Mouse (Mus musculus): ENCODE data around the gene Gm20538. TPM values are rescaled to one million over a fixed set of nuclear protein-coding genes. Genes with fewer than 3 reads are reported as not detected.

Gene Gm20538
- polyA plus RNA-seq, 1 experiment from 2014 or later = not detected

GRCm38 (mm10) chr19:44576275-44576674 lies 23.6 kb upstream of the Gm20538 start:
- H3K4me2 ChIP-seq (replicated peaks) = no peak overlapping the region
- H3K36me3 ChIP-seq (replicated peaks; ENCODE audit: control insufficient read depth, insufficient read depth) = peaks cover 52% of the 10 kb centered on the region
- no peak overlapping the region for H3K4me3 ChIP-seq (replicated peaks; ENCODE audit: low read length)
- H3K9me3 ChIP-seq (ENCODE audit: control insufficient read depth, low read length) = no peaks in the 10 kb centered on the region
- no peak overlapping the region for H3K9ac ChIP-seq
- H3K27ac ChIP-seq = no peak overlapping the region
- no peaks in the 10 kb centered on the region for H3K4me1 ChIP-seq (replicated peaks; ENCODE audit: control insufficient read depth, insufficient read depth, low read length)
- H3K27me3 ChIP-seq (ENCODE audit: control insufficient read depth, insufficient read depth, low read length) = no peaks in the 10 kb centered on the region
- ATAC-seq (ENCODE audit: low FRiP score) (no peak), DNase-seq (ENCODE audit: low spot score) (no peak)
- 87% methylated on average over 7 of the region's 7 CpGs for WGBS

- 92% methylated on average over 3 of the region's 3 CpGs for WGBS
- H3K36me3 ChIP-seq (replicated peaks; ENCODE audit: control insufficient read depth, insufficient read depth) = peaks cover 83% of the 10 kb centered on the region
- H3K27me3 ChIP-seq (ENCODE audit: control insufficient read depth, insufficient read depth, low read length) = no peaks in the 10 kb centered on the region
- H3K4me3 ChIP-seq (replicated peaks; ENCODE audit: low read length) = no peak overlapping the region
- H3K9ac ChIP-seq = no peak overlapping the region
- ATAC-seq (ENCODE audit: low FRiP score) = no peak
- no peaks in the 10 kb centered on the region for H3K9me3 ChIP-seq (ENCODE audit: control insufficient read depth, low read length)
- H3K4me2 ChIP-seq (replicated peaks) = no peak overlapping the region
- H3K27ac ChIP-seq = no peak overlapping the region
- no peak for DNase-seq (ENCODE audit: low spot score)
- peaks cover 12% of the 10 kb centered on the region for H3K4me1 ChIP-seq (replicated peaks; ENCODE audit: control insufficient read depth, insufficient read depth, low read length)
These were observed 15.1 kb upstream of the Gm20538 start for GRCm38 (mm10) chr19:44567763-44568162.

GRCm38 (mm10) chr19:44564006-44564405 lies 11.4 kb upstream of the Gm20538 start:
- no peak for DNase-seq (ENCODE audit: low spot score)
- H3K4me2 ChIP-seq (replicated peaks) = peak overlapping the region; percentile 64
- no peak overlapping the region for H3K9ac ChIP-seq
- peaks cover 45% of the 10 kb centered on the region for H3K36me3 ChIP-seq (replicated peaks; ENCODE audit: control insufficient read depth, insufficient read depth)
- H3K9me3 ChIP-seq (ENCODE audit: control insufficient read depth, low read length) = no peaks in the 10 kb centered on the region
- H3K27me3 ChIP-seq (ENCODE audit: control insufficient read depth, insufficient read depth, low read length) = peaks cover under 1% of the 10 kb centered on the region; the same call in 1 of the 2 replicates
- H3K4me3 ChIP-seq (replicated peaks; ENCODE audit: low read length) = no peak overlapping the region
- no peak for ATAC-seq (ENCODE audit: low FRiP score)
- peaks cover 12% of the 10 kb centered on the region for H3K4me1 ChIP-seq (replicated peaks; ENCODE audit: control insufficient read depth, insufficient read depth, low read length)
- no peak overlapping the region for H3K27ac ChIP-seq
- WGBS = 92% methylated on average over 14 of the region's 14 CpGs

- peak; percentile 97 for ATAC-seq (ENCODE audit: low FRiP score)
These were observed 10.1 kb upstream of the Gm20538 start, which contains the start of gene Hif1an for GRCm38 (mm10) chr19:44562652-44563206. Hif1an (plus strand) TSS chr19:44562850.

DNA sequence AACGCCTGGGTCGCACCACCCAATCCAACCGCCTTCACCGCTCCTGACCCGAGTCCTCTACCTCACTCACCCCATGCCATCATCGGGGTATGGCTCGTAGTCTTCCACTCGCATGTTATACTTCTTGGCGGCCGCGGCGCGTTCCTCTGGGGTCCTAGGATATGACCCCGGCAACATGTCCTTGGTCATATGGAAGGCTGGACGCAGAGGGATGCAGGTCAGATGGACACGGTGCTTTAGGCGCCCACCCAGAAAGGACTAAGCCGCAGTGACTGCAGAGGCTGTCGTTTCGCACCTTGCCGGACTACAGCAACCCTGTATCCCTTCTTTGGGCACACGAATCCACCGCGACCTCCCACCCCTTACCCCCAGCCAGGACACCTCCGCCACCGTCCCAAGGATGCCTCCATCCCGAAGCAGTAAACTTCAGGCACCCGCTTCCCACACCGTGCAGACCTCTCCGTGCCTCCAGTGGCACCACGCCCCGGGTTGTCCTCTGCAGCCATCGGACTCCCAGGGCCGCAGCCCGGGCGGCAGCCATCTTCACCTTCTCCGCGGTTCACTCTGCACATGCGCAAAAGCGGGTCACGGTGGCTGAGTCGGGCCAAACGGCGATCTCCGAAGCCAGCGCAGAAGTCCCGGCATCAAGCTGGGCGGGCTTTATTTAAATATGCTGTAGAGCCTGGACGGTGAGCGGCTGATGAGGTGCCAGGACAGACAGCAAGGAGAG lies 2.4 kb upstream of the Gm20538 start, which contains the start of gene Ndufb8:
Gene Ndufb8, minus strand, starts transcription at position 580 of the 730 bp plus-strand sequence.
- Histone ChIP-seq H3K27ac (peak within 1 kb of the TSS; percentile 85), H3K9me3 (ENCODE audit: control insufficient read depth, low read length) (no peaks in the 10 kb centered on the region), H3K36me3 (replicated peaks; ENCODE audit: control insufficient read depth, insufficient read depth) (peaks cover 34% of the 10 kb centered on the region), H3K4me2 (replicated peaks) (peak within 1 kb of the TSS; percentile 64), H3K4me1 (replicated peaks; ENCODE audit: control insufficient read depth, insufficient read depth, low read length) (peaks cover 11% of the 10 kb centered on the region), H3K4me3 (replicated peaks; ENCODE audit: low read length) (peak within 1 kb of the TSS; percentile 82), H3K27me3 (ENCODE audit: control insufficient read depth, insufficient read depth, low read length) (peaks cover 8% of the 10 kb centered on the region; the same call in 1 of the 2 replicates), H3K9ac (peak within 1 kb of the TSS; percentile 88)
- WGBS = under 1% methylated on average over 50 of the region's 50 CpGs
- ATAC-seq (ENCODE audit: low FRiP score) (peak; percentile 74), DNase-seq (ENCODE audit: low spot score) (peak; percentile 95)

More at GRCm38 (mm10) chr19:44562652-44563206, 10.1 kb upstream of the Gm20538 start, which contains the start of gene Hif1an:
- peak within 1 kb of the TSS; percentile 64 for H3K4me2 ChIP-seq (replicated peaks)
- peaks cover 8% of the 10 kb centered on the region; the same call in 1 of the 2 replicates for H3K27me3 ChIP-seq (ENCODE audit: control insufficient read depth, insufficient read depth, low read length)
- under 1% methylated on average over 33 of the region's 33 CpGs for WGBS
- DNase-seq (ENCODE audit: low spot score) = peak; percentile 97
- peaks cover 12% of the 10 kb centered on the region for H3K4me1 ChIP-seq (replicated peaks; ENCODE audit: control insufficient read depth, insufficient read depth, low read length)
- H3K27ac ChIP-seq = peak within 1 kb of the TSS; percentile 74
- peaks cover 33% of the 10 kb centered on the region for H3K36me3 ChIP-seq (replicated peaks; ENCODE audit: control insufficient read depth, insufficient read depth)
- peak within 1 kb of the TSS; percentile 66 for H3K9ac ChIP-seq
- no peaks in the 10 kb centered on the region for H3K9me3 ChIP-seq (ENCODE audit: control insufficient read depth, low read length)
- H3K4me3 ChIP-seq (replicated peaks; ENCODE audit: low read length) = peak within 1 kb of the TSS; percentile 54

- H3K36me3 ChIP-seq (replicated peaks; ENCODE audit: control insufficient read depth, insufficient read depth) = peaks cover 39% of the 10 kb centered on the region
- H3K4me2 ChIP-seq (replicated peaks) = peak overlapping the region; percentile 64
- no peak for ATAC-seq (ENCODE audit: low FRiP score)
- H3K27me3 ChIP-seq (ENCODE audit: control insufficient read depth, insufficient read depth, low read length) = peaks cover 8% of the 10 kb centered on the region; the same call in 1 of the 2 replicates
- 7% methylated on average over 8 of the region's 8 CpGs for WGBS
- DNase-seq (ENCODE audit: low spot score) = no peak
- peak overlapping the region; percentile 88 for H3K9ac ChIP-seq
- H3K4me1 ChIP-seq (replicated peaks; ENCODE audit: control insufficient read depth, insufficient read depth, low read length) = peaks cover 11% of the 10 kb centered on the region
- H3K27ac ChIP-seq = peak overlapping the region; percentile 85
- H3K4me3 ChIP-seq (replicated peaks; ENCODE audit: low read length) = peak overlapping the region; percentile 82
- no peaks in the 10 kb centered on the region for H3K9me3 ChIP-seq (ENCODE audit: control insufficient read depth, low read length)
These were observed 1.8 kb upstream of the Gm20538 start for GRCm38 (mm10) chr19:44554490-44554860.

- Histone ChIP-seq H3K27ac (no peak overlapping the region), H3K36me3 (replicated peaks; ENCODE audit: control insufficient read depth, insufficient read depth) (peaks cover 51% of the 10 kb centered on the region), H3K4me2 (replicated peaks) (peak overlapping the region; percentile 64; the same call in 1 of the 2 replicates), H3K4me3 (replicated peaks; ENCODE audit: low read length) (no peak overlapping the region), H3K27me3 (ENCODE audit: control insufficient read depth, insufficient read depth, low read length) (peaks cover under 1% of the 10 kb centered on the region; the same call in 1 of the 2 replicates), H3K9me3 (ENCODE audit: control insufficient read depth, low read length) (no peaks in the 10 kb centered on the region), H3K9ac (no peak overlapping the region), H3K4me1 (replicated peaks; ENCODE audit: control insufficient read depth, insufficient read depth, low read length) (peaks cover 11% of the 10 kb centered on the region)
- 91% methylated on average over 4 of the region's 4 CpGs for WGBS
- ATAC-seq (ENCODE audit: low FRiP score) (no peak), DNase-seq (ENCODE audit: low spot score) (no peak)
These were observed 655 bp upstream of the Gm20538 start for GRCm38 (mm10) chr19:44553286-44553685.

DNA sequence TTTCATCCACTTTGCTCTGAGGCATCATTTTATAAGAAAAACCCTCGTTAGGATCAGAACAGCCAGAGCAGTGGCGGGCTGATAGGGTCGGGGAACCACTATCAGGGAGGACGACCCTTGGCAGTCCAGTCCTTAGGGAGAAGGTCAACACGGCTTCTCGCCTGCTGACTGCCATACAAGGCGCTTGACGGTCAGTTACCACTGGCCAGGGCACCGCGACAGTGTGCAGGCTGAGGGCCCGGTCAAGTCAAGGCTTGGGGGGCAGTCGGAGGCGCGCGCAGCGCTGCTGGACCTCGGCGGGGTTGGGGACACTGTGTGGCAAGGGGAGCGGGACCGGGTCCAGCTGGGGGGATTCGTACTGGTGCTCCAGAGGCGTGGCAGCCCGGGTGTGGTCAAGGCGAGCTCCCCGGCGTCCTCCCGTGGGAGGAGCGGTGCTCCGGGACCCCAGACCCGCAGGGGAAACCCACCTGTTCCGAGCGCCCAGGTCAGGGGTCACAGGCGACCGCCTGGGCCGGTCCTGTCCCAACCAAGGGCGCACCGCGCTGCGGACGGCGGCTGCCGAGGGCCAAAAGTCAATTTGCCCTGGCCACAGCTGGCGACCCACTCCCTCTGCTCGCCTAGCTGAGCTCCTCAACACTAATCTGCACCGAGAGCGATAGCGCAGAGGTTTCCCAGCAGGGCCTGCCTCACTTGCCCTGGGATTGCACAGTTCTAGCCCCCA lies 7.2 kb downstream of the Gm20538 start, which contains the start of gene Sec31b:
Gene Sec31b, minus strand, starts transcription at position 544 of the 721 bp plus-strand sequence.
- Histone ChIP-seq H3K36me3 (replicated peaks; ENCODE audit: control insufficient read depth, insufficient read depth) (peaks cover 26% of the 10 kb centered on the region), H3K4me3 (replicated peaks; ENCODE audit: low read length) (peak within 1 kb of the TSS; percentile 40), H3K27me3 (ENCODE audit: control insufficient read depth, insufficient read depth, low read length) (peaks cover 17% of the 10 kb centered on the region), H3K27ac (no peak within 1 kb of the TSS), H3K9ac (peak within 1 kb of the TSS; percentile 58), H3K4me2 (replicated peaks) (peak within 1 kb of the TSS; percentile 72), H3K4me1 (replicated peaks; ENCODE audit: control insufficient read depth, insufficient read depth, low read length) (0 out of 2 replicates have a peak, but pooled peaks cover 7% of the 10 kb centered on the region), H3K9me3 (ENCODE audit: control insufficient read depth, low read length) (peaks cover 5% of the 10 kb centered on the region)
- ATAC-seq (ENCODE audit: low FRiP score) = peak; percentile 27; the same call in 1 of the 2 replicates
- under 1% methylated on average over 47 of the region's 47 CpGs for WGBS
- no peak for DNase-seq (ENCODE audit: low spot score)
